Mouse (Mus musculus) liver, postnatal 0 days (tissue): ENCODE measurements at regions not wholly inside any gene's neighbourhood (a gene's known extent, or its start where the extent isn't known, plus 50 kb on each side); places are given as distances from the start of the nearest gene placed in this dataset.

Experiments
- ATAC-seq: fragments of 200-750 bp; cut with Nextera tagmentation; 2 replicates; pipeline ENCODE4 v1.8.0; 2017; ENCODE audit warnings: mild to moderate bottlenecking, moderate library complexity
- DNase-seq: peaks from one replicate; pipeline ENCODE4 v3.0.0-alpha.2; 2016
- H3K27ac ChIP-seq: fragments of 300-500 bp; sonication (generic); 2 replicates; pipeline ENCODE4 v1.5.1; 2014; ENCODE audit warnings: antibody characterized with exemption, moderate library complexity, mild to moderate bottlenecking, low read depth
- H3K27me3 ChIP-seq: fragments of 300-500 bp; sonication (generic); 2 replicates; pipeline ENCODE4 v1.6.1; 2014; ENCODE audit warnings: low read length, control low read depth, mixed read lengths; ENCODE audit not compliant: insufficient read depth
- H3K36me3 ChIP-seq: fragments of 300-500 bp; sonication (generic); replicated peaks from 2 replicates; pipeline ENCODE4 v1.6.1; 2014; ENCODE audit warnings: mild to moderate bottlenecking, control low read depth, low read length, moderate library complexity, mixed read lengths; ENCODE audit not compliant: insufficient read depth
- H3K4me1 ChIP-seq: fragments of 300-500 bp; sonication (generic); 2 replicates; pipeline ENCODE4 v1.6.1; 2014; ENCODE audit warnings: antibody characterized with exemption, mild to moderate bottlenecking, control low read depth; ENCODE audit not compliant: insufficient read depth
- H3K4me2 ChIP-seq: fragments of 300-500 bp; sonication (generic); 2 replicates; pipeline ENCODE4 v1.6.1; 2014; ENCODE audit warnings: low read depth, mild to moderate bottlenecking, low read length, moderate library complexity, mixed read lengths
- H3K4me3 ChIP-seq: fragments of 300-500 bp; sonication (generic); 2 replicates; pipeline ENCODE4 v1.5.1; 2014; ENCODE audit warnings: low read depth, low read length
- H3K9ac ChIP-seq: fragments of 300-500 bp; sonication (generic); replicated peaks from 2 replicates; pipeline ENCODE4 v1.6.1; 2014; ENCODE audit warnings: mild to moderate bottlenecking, moderate library complexity
- H3K9me3 ChIP-seq: fragments of 300-500 bp; sonication (generic); 2 replicates; pipeline ENCODE4 v1.6.1; 2016; ENCODE audit warnings: mild to moderate bottlenecking, control low read depth, low read length, mixed read lengths
- CTCF ChIP-seq: sonication (generic); IDR thresholded peaks from 2 replicates; pipeline ENCODE4 v1.5.1; 2016; ENCODE audit warnings: antibody characterized with exemption, low read depth
- EP300 ChIP-seq: IDR thresholded peaks from 2 replicates; pipeline ENCODE4 v1.6.1; 2016; ENCODE audit warnings: antibody characterized with exemption, low read depth, mild to moderate bottlenecking
- WGBS: fragments of 180-500 bp; shearing (Covaris S2); extraction: QIAGEN DNeasy Blood & Tissue Kit; methylation state at CpG from one replicate; pipeline ENCODE4 v1.1.7; 2014; ENCODE audit not compliant: insufficient replicate concordance; 5-methylcytosine and 5-hydroxymethylcytosine counted together

- WGBS = 69% methylated on average over 3 of the region's 3 CpGs
- Histone ChIP-seq H3K27ac (no peak overlapping the region), H3K9me3 (no peaks in the 10 kb centered on the region), H3K4me3 (no peak overlapping the region), H3K4me2 (no peak overlapping the region), H3K36me3 (no peaks in the 10 kb centered on the region), H3K9ac (no peak overlapping the region), H3K4me1 (no peaks in the 10 kb centered on the region), H3K27me3 (no peaks in the 10 kb centered on the region)
- ATAC-seq = no peak
- no peak for DNase-seq
- TF ChIP-seq CTCF = no peak
- no peak for TF ChIP-seq EP300
These were observed 723.2 kb downstream of the Fat4 start for GRCm38 (mm10) chr3:39609937-39610336.

DNA sequence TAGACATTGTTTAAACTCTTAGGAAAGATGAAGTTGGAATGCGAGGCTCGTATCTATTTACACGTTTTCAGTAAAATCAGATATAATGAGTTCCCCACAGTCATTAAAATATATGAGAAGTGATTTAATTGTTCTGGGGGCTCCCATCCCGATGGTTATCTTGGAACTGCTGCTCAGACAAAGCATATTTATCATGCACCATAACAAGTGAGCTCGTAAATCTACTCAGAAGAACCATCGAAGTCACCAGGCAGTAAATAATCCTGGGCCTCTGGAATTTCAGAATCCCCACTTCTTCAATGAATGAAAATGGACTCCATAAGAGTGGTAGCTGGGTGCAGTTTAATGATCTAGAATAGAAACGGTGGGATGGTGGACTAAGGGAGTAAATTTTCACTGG lies 725.7 kb downstream of the Fat4 start:
- Histone ChIP-seq H3K36me3 (no peaks in the 10 kb centered on the region), H3K4me3 (no peak overlapping the region), H3K27me3 (no peaks in the 10 kb centered on the region), H3K4me1 (no peaks in the 10 kb centered on the region), H3K27ac (no peak overlapping the region), H3K9me3 (no peaks in the 10 kb centered on the region), H3K9ac (no peak overlapping the region), H3K4me2 (no peak overlapping the region)
- no peak for ATAC-seq
- TF ChIP-seq CTCF = no peak
- no peak for TF ChIP-seq EP300
- WGBS = 65% methylated on average over 7 of the region's 7 CpGs
- DNase-seq = no peak

- H3K4me2 ChIP-seq = no peak overlapping the region
- H3K4me1 ChIP-seq = no peaks in the 10 kb centered on the region
- DNase-seq (no peak), ATAC-seq (no peak)
- H3K27ac ChIP-seq = no peak overlapping the region
- H3K9ac ChIP-seq = no peak overlapping the region
- no peaks in the 10 kb centered on the region for H3K27me3 ChIP-seq
- no peaks in the 10 kb centered on the region for H3K9me3 ChIP-seq
- no peak for TF ChIP-seq CTCF
- no peak for TF ChIP-seq EP300
- WGBS = 71% methylated on average over 5 of the region's 5 CpGs
- no peaks in the 10 kb centered on the region for H3K36me3 ChIP-seq
- H3K4me3 ChIP-seq = no peak overlapping the region
These were observed 751.2 kb downstream of the Fat4 start for GRCm38 (mm10) chr3:39637924-39638323.

GRCm38 (mm10) chr3:39643194-39643593 lies 756.5 kb downstream of the Fat4 start:
- Histone ChIP-seq H3K9ac (no peak overlapping the region), H3K27me3 (no peaks in the 10 kb centered on the region), H3K27ac (no peak overlapping the region), H3K4me1 (no peaks in the 10 kb centered on the region), H3K36me3 (no peaks in the 10 kb centered on the region), H3K9me3 (no peaks in the 10 kb centered on the region), H3K4me3 (no peak overlapping the region), H3K4me2 (no peak overlapping the region)
- no peak for DNase-seq
- no peak for TF ChIP-seq EP300
- no peak for TF ChIP-seq CTCF
- 73% methylated on average over 3 of the region's 3 CpGs for WGBS
- ATAC-seq = no peak

DNA sequence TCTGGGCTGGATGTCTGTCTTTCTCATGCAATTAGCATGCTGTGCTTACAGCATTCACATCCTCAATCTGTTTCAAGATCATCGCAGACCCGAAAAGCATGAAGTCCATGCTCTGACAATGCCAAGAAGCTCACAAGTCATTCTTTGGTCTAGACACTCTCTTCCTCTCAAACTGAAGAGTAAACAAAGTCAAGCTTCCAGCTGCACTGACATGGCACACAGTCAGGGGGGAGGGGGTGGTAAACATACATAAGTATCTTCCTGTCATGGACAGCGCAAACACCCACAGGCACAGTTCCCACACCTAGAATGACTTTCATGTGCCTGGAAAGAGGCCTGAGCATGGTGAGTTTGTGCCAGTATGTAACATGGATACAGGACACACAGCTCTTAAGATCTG lies 780.1 kb downstream of the Fat4 start:
- no peak for DNase-seq
- TF ChIP-seq CTCF = no peak
- no peak for TF ChIP-seq EP300
- Histone ChIP-seq H3K9ac (no peak overlapping the region), H3K27me3 (no peaks in the 10 kb centered on the region), H3K4me1 (no peaks in the 10 kb centered on the region), H3K27ac (no peak overlapping the region), H3K9me3 (no peaks in the 10 kb centered on the region), H3K4me3 (no peak overlapping the region), H3K36me3 (no peaks in the 10 kb centered on the region), H3K4me2 (no peak overlapping the region)
- ATAC-seq = no peak
- WGBS = 64% methylated on average over 3 of the region's 3 CpGs

- H3K4me2 ChIP-seq = no peak overlapping the region
- no peaks in the 10 kb centered on the region for H3K36me3 ChIP-seq
- H3K9me3 ChIP-seq = no peaks in the 10 kb centered on the region
- TF ChIP-seq EP300 (no peak), CTCF (no peak)
- WGBS = 51% methylated on average over 1 of the region's 1 CpGs
- ATAC-seq (no peak), DNase-seq (no peak)
- H3K4me1 ChIP-seq = no peaks in the 10 kb centered on the region
- no peaks in the 10 kb centered on the region for H3K27me3 ChIP-seq
- H3K9ac ChIP-seq = no peak overlapping the region
- no peak overlapping the region for H3K27ac ChIP-seq
- H3K4me3 ChIP-seq = no peak overlapping the region
These were observed 782.4 kb downstream of the Fat4 start for GRCm38 (mm10) chr3:39669145-39669544.

DNA sequence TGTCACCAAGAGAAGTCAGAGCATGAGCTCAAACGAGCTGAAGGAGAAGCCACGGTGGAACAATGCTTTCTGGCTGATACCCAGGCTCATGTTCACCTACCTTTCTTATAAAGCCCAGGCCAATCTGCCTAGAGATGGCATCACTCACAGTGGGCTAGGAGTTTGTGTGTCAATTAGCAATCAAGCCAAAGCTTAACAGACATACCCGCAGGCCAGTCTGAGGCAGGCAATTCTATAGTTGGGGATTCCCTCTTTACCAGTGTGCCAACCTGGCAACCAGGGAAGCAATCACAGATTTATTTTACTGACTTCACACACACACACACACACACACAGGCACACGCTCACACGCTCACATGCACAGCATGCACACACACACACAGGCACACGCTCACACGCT lies 787.3 kb downstream of the Fat4 start:
- Histone ChIP-seq H3K27me3 (no peaks in the 10 kb centered on the region), H3K4me1 (no peaks in the 10 kb centered on the region), H3K9ac (no peak overlapping the region), H3K9me3 (no peaks in the 10 kb centered on the region), H3K4me2 (no peak overlapping the region), H3K4me3 (no peak overlapping the region), H3K27ac (no peak overlapping the region), H3K36me3 (no peaks in the 10 kb centered on the region)
- DNase-seq = no peak
- TF ChIP-seq CTCF = no peak
- TF ChIP-seq EP300 = no peak
- WGBS = 79% methylated on average over 7 of the region's 7 CpGs
- no peak for ATAC-seq
